Mouse (Mus musculus) small intestine, adult 2 months (tissue): Measurements from ENCODE around the gene Vti1a. TPM values are rescaled to one million over a fixed set of nuclear protein-coding genes. Genes with fewer than 3 reads are reported as not detected.

ENCODE experiments used
- H3K27ac ChIP-seq: fragments of 200-500 bp; 2 replicates; pipeline ENCODE4 v1.5.1; 2012; ENCODE audit warnings: low read depth, low read length, control low read depth, inconsistent platforms; ENCODE audit not compliant: insufficient read depth
- H3K27me3 ChIP-seq: fragments of 200-500 bp; 2 replicates; pipeline ENCODE4 v1.6.1; 2012; ENCODE audit warnings: mild to moderate bottlenecking, moderate library complexity, low read length, inconsistent platforms; ENCODE audit not compliant: control insufficient read depth, insufficient read depth
- H3K36me3 ChIP-seq: fragments of 200-500 bp; 2 replicates; pipeline ENCODE4 v1.6.1; 2012; ENCODE audit warnings: mild to moderate bottlenecking, low read length, control low read depth, inconsistent platforms; ENCODE audit not compliant: control insufficient read depth, insufficient read depth
- H3K4me1 ChIP-seq: fragments of 200-500 bp; 2 replicates; pipeline ENCODE4 v1.6.1; 2012; ENCODE audit warnings: low read length, inconsistent platforms, mixed read lengths; ENCODE audit not compliant: control insufficient read depth, insufficient read depth, insufficient read length
- H3K4me3 ChIP-seq: fragments of 200-500 bp; 2 replicates; pipeline ENCODE4 v1.5.1; 2012; ENCODE audit warnings: low read depth, mild to moderate bottlenecking, control low read depth, inconsistent platforms, low read length, moderate library complexity
- CTCF ChIP-seq: fragments of 200-500 bp; IDR thresholded peaks from 2 replicates; pipeline ENCODE4 v1.5.1; 2012; ENCODE audit warnings: low read depth, mild to moderate bottlenecking, control low read depth, inconsistent platforms, low read length, moderate library complexity, mixed read lengths; ENCODE audit not compliant: insufficient replicate concordance, insufficient read length; ENCODE audit errors: extremely low read depth
- POLR2A ChIP-seq: fragments of 200-500 bp; IDR thresholded peaks from 2 replicates; pipeline ENCODE4 v1.6.1; 2012; ENCODE audit warnings: low read depth, mild to moderate bottlenecking, control low read depth, inconsistent platforms, low read length, moderate library complexity
- WGBS: fragments of 180-500 bp; shearing (Covaris S2); methylation state at CpG from one replicate; pipeline ENCODE4 v1.1.7; 2018; 5-methylcytosine and 5-hydroxymethylcytosine counted together
- polyA plus RNA-seq: library from polyadenylated mRNA; depleted of rRNA; stranded (reverse); fragments of >200 nt; gene quantifications from 2 replicates; pipeline ENCODE4 v1.2.3, GENCODE M21; 2012

Gene Vti1a
- polyA plus RNA-seq, 1 experiment, result 8.1 TPM

DNA sequence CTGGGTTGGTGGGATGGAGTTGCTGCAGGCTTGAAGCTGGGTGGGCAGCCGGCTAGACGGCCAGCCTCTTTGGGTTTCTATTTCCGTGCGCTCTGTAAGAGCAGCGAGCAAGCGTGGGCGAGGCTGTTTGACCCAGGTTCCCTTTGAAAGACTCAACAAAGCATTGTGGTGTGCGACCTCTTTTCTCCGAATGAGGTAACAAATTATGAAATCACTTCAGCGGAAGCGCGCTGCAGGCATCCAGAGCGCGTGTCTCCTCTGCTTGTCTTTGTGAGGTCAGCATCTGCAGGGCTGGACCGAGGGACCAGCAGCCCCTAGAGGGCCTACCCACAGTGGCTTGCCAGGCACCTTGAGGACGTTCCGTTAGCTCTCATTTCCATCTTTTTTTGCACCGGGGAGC is 306.7 kb downstream of the Vti1a start:
- H3K4me3 ChIP-seq, result no peak overlapping the region
- H3K36me3 ChIP-seq, result no peaks in the 10 kb centered on the region
- no peak overlapping the region for H3K27ac ChIP-seq
- no peak for TF ChIP-seq POLR2A
- no peak for TF ChIP-seq CTCF
- WGBS, result 95% methylated on average over 18 of the region's 18 CpGs
- 0 out of 2 replicates have a peak, but pooled peaks cover 2% of the 10 kb centered on the region for H3K27me3 ChIP-seq
- peaks cover 5% of the 10 kb centered on the region; the same call in 1 of the 2 replicates for H3K4me1 ChIP-seq

DNA sequence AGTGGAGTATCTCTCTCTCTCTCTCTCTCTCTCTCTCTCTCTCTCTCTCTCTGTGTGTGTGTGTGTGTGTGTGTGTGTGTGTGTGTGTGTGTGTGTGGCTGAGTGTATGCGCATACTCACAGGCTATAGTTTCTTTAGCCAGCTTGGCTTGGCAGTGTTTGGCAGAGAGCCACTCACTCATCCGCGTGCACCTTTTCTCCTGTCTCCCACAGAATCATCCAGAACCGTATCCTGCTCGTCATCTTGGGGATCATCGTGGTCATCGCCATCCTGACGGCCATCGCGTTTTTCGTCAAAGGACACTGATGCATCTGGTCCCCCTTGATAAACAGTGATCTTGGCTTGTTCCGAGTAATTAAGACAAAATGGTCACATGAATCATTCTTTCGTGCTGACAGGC is 307.5 kb downstream of the Vti1a start:
- Histone ChIP-seq H3K4me3 (no peak overlapping the region), H3K4me1 (peaks cover 5% of the 10 kb centered on the region; the same call in 1 of the 2 replicates), H3K36me3 (no peaks in the 10 kb centered on the region), H3K27ac (no peak overlapping the region), H3K27me3 (0 out of 2 replicates have a peak, but pooled peaks cover 4% of the 10 kb centered on the region)
- 94% methylated on average over 13 of the region's 13 CpGs for WGBS
- no peak for TF ChIP-seq POLR2A
- no peak for TF ChIP-seq CTCF

DNA sequence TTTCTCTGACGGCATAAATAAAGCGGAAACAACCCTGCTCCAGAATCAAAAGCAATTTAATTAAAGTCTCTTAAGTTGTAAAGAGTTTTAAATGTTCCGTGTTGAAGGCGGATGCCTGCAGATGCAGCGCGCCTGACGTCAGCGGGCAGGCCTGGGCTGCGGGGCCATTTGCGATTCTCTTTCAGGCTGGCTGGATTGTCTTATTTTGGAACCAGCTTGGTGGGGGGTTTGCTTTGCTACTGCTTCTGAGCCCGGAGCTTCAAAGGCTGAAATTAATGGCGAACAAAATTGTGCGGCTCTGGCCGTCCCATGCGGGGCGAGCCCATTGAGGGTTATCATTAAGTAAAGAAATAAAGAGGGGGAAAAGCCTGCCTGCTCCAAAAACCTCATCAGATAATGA is 310.4 kb downstream of the Vti1a start:
- TF ChIP-seq CTCF (no peak), POLR2A (no peak)

DNA sequence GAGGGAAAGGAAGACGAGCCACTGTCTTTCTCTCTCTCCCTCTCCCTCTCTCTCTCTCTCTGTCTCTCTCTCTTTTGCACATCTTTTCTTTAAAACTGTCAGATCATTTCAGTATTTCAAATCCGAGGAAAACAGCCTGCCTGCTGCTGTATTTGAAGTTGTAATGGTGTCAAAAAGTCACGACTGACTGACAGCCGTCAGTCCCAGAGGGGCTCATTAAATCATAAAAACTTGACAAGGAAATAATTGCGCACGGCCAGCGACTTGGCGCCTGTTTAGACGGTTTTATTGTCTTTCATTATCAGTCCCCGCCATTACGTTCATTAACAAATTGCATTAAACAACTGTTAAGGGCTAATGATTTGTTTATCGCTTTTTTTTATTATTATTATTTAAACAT is 310.9 kb downstream of the Vti1a start:
- 30% methylated on average over 12 of the region's 12 CpGs for WGBS
- TF ChIP-seq CTCF (no peak), POLR2A (no peak)
- Histone ChIP-seq H3K4me1 (peaks cover 2% of the 10 kb centered on the region; the same call in 1 of the 2 replicates), H3K4me3 (no peak overlapping the region), H3K27ac (no peak overlapping the region), H3K27me3 (peaks cover 16% of the 10 kb centered on the region; the same call in 1 of the 2 replicates), H3K36me3 (no peaks in the 10 kb centered on the region)

More for the DNA sequence above, 310.4 kb downstream of the Vti1a start:
- Histone ChIP-seq H3K4me3 (no peak overlapping the region), H3K4me1 (peaks cover 2% of the 10 kb centered on the region; the same call in 1 of the 2 replicates), H3K27me3 (peaks cover 16% of the 10 kb centered on the region; the same call in 1 of the 2 replicates), H3K36me3 (no peaks in the 10 kb centered on the region), H3K27ac (no peak overlapping the region)
- 76% methylated on average over 16 of the region's 16 CpGs for WGBS

DNA sequence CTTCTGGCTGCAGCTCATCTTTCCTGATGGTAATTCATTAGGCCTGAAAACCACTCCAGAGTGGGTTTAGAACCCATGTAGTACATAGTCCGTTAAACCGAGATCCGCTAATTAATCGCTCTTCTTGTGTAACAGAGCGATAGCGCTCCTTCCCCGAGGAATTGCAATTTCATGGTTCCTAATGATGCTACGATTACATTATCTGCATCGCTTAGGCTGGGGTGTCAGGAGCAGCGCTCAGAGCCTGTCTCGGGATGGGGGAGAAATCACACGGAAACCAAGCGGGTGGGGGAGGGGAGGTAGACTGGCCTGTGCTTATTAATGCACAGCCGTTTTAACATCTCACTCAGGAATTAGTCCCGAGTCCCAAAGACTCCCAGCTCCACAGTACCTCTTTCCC is 319.4 kb downstream of the Vti1a start:
- TF ChIP-seq CTCF (no peak), POLR2A (no peak)
- peaks cover 12% of the 10 kb centered on the region for H3K27me3 ChIP-seq
- no peak overlapping the region for H3K4me3 ChIP-seq
- H3K36me3 ChIP-seq, result no peaks in the 10 kb centered on the region
- no peaks in the 10 kb centered on the region for H3K4me1 ChIP-seq
- 66% methylated on average over 15 of the region's 15 CpGs for WGBS
- no peak overlapping the region for H3K27ac ChIP-seq

DNA sequence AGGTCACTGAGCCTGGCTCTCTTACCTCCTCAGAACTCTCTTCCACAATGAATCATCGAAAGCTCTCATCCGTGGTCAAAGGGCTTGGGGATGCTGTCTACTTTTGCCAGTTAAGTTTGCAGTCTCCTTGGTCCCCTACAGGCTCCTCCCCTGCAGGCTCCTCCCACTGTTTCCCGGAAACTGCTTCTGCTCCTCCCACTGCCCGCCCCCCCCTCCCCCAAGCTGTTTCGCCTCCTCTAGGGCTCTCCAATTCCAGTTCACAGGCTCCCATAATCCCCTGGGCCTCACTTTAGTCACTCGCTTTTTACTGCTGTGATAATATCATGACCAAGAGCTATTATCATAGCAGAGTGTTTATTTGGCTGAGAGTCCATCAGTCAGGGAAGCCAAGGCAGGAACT is 324.2 kb downstream of the Vti1a start:
- H3K4me1 ChIP-seq, result no peaks in the 10 kb centered on the region
- H3K27ac ChIP-seq, result no peak overlapping the region
- no peaks in the 10 kb centered on the region for H3K36me3 ChIP-seq
- WGBS, result 81% methylated on average over 6 of the region's 6 CpGs
- TF ChIP-seq CTCF (no peak), POLR2A (no peak)
- H3K4me3 ChIP-seq, result no peak overlapping the region
- H3K27me3 ChIP-seq, result no peaks in the 10 kb centered on the region

DNA sequence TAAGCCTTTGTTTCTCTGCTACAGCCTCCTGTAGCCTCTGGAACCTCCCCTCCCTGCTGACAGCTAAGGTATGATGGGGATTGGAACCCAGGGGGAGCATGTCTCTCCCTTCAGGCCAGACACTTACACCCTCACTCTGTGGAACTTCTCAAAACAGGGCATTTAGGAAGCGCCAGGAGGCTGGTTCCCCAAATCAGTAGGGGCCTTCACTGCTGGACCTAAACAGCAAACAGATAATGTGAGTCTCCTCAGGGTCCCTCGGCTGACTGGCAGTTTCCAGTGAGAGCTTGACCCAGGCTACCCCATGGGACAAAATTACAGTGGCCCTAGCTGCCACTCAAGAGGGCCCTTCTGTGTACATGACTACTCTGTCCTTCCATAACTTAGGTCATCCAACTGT is 325.8 kb downstream of the Vti1a start:
- no peak overlapping the region for H3K4me3 ChIP-seq
- H3K27me3 ChIP-seq, result no peaks in the 10 kb centered on the region
- no peaks in the 10 kb centered on the region for H3K36me3 ChIP-seq
- no peak for TF ChIP-seq CTCF
- TF ChIP-seq POLR2A, result no peak
- no peaks in the 10 kb centered on the region for H3K4me1 ChIP-seq
- 91% methylated on average over 2 of the region's 2 CpGs for WGBS
- H3K27ac ChIP-seq, result no peak overlapping the region
